Mouse (Mus musculus): ENCODE measurements around the gene Naa25. TPM values are rescaled to one million over a fixed set of nuclear protein-coding genes. Genes with fewer than 3 reads are reported as not detected.

Gene Naa25
- total and polyA plus RNA-seq, 3 experiments: 7.2 to 44.1 (median 43.3) TPM

- peak; percentile 95 for DNase-seq (ENCODE audit: low spot score)
- peak within 1 kb of the TSS; percentile 100 for H3K4me3 ChIP-seq (ENCODE audit: low read depth, low read length)
- H3K27me3 ChIP-seq (ENCODE audit: insufficient read depth, low read length): no peaks in the 10 kb centered on the region
- no peak for TF ChIP-seq GATA1 (IDR thresholded peaks at IDR 0.05; ENCODE audit: borderline replicate concordance, low read length)
- no peak for TF ChIP-seq POLR2AphosphoS5 (IDR thresholded peaks at IDR 0.05; ENCODE audit: insufficient replicate concordance, low read depth, low read length)
- TF ChIP-seq CTCF (IDR thresholded peaks at IDR 0.05; ENCODE audit: low read depth, low read length): no peak
- H3K4me1 ChIP-seq (ENCODE audit: insufficient read depth, low read depth, low read length): peaks cover 77% of the 10 kb centered on the region
- peaks cover 60% of the 10 kb centered on the region for H3K36me3 ChIP-seq (replicated peaks)
- H3K9me3 ChIP-seq (replicated peaks): no peaks in the 10 kb centered on the region
- ATAC-seq (ENCODE audit: extremely low read depth, insufficient number of reproducible peaks, low FRiP score, poor library complexity, severe bottlenecking): peak; percentile 62
Measured at GRCm38 (mm10) chr5:121452026-121452869, 54.5 kb downstream of the Naa25 start, which contains the start of gene Erp29. TSS of gene Erp29 (minus strand) at chr5:121452506.

GRCm38 (mm10) chr5:121452906-121453305 lies 55.2 kb downstream of the Naa25 start:
- no peak for ATAC-seq (ENCODE audit: extremely low read depth, insufficient number of reproducible peaks, low FRiP score, poor library complexity, severe bottlenecking)
- TF ChIP-seq CTCF (IDR thresholded peaks at IDR 0.05; ENCODE audit: low read depth, low read length) (no peak), GATA2 (IDR thresholded peaks at IDR 0.05; ENCODE audit: borderline replicate concordance, low read depth, low read length) (no peak), POLR2AphosphoS5 (IDR thresholded peaks at IDR 0.05; ENCODE audit: insufficient replicate concordance, low read depth, low read length) (no peak), GATA1 (IDR thresholded peaks at IDR 0.05; ENCODE audit: borderline replicate concordance, low read length) (no peak), TAL1 (conservative IDR thresholded peaks at IDR 0.05; ENCODE audit: low read depth, low read length) (no peak)
- H3K9me3 ChIP-seq (replicated peaks): no peaks in the 10 kb centered on the region
- peaks cover 73% of the 10 kb centered on the region for H3K4me1 ChIP-seq (ENCODE audit: insufficient read depth, low read depth, low read length)
- H3K27me3 ChIP-seq (ENCODE audit: insufficient read depth, low read length): no peaks in the 10 kb centered on the region
- H3K36me3 ChIP-seq (replicated peaks): peaks cover 53% of the 10 kb centered on the region
- no peak for DNase-seq (ENCODE audit: low spot score)
- peak overlapping the region; percentile 100 for H3K4me3 ChIP-seq (ENCODE audit: low read depth, low read length)

DNA sequence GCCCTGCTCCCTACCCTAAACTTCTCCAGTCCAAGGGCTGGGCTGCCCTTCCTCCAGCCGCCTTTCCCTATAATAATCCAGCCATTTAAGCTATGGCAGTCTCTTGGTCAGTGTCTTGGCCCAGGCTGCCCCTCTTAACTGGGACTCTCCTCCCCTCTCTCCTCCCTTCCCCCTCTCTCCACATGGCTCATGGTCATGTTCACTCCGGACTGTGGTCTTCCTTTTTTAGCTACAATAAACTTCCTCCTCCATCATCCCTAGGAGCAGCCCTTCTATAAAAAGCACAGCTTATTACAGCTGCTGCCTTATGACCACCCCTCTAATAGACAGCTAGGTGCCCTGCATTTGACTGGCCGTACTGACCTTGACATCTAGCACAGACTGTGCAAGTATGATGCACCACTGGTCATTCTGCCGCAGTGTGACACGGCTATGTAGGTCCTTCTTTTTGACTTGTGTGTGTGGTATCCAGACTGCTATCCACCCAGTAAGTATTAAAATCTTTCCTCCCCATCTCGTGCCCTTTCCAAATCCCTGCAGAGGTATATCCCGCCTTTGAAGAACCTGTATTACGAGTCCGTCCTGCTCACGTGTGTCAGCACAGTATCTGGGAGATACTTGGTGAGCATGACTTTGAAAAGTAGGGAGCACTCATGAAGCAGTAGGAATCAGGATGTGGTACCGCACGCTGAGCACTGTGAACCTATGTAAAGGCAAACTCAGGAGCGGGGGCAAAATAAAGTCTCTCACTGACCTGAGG lies 56.2 kb downstream of the Naa25 start:
- Histone ChIP-seq H3K4me1 (ENCODE audit: insufficient read depth, low read depth, low read length) (peaks cover 65% of the 10 kb centered on the region), H3K36me3 (replicated peaks) (peaks cover 43% of the 10 kb centered on the region), H3K9me3 (replicated peaks) (no peaks in the 10 kb centered on the region), H3K4me3 (ENCODE audit: low read depth, low read length) (no peak overlapping the region; the same call in 1 of the 2 replicates), H3K27me3 (ENCODE audit: insufficient read depth, low read length) (no peaks in the 10 kb centered on the region)
- TF ChIP-seq GATA2 (IDR thresholded peaks at IDR 0.05; ENCODE audit: borderline replicate concordance, low read depth, low read length): no peak
- TF ChIP-seq POLR2AphosphoS5 (IDR thresholded peaks at IDR 0.05; ENCODE audit: insufficient replicate concordance, low read depth, low read length): no peak
- TF ChIP-seq GATA1 (IDR thresholded peaks at IDR 0.05; ENCODE audit: borderline replicate concordance, low read length): no peak
- TF ChIP-seq TAL1 (conservative IDR thresholded peaks at IDR 0.05; ENCODE audit: low read depth, low read length): no peak
- no peak for TF ChIP-seq CTCF (IDR thresholded peaks at IDR 0.05; ENCODE audit: low read depth, low read length)
- DNase-seq (ENCODE audit: low spot score) (no peak), ATAC-seq (ENCODE audit: extremely low read depth, insufficient number of reproducible peaks, low FRiP score, poor library complexity, severe bottlenecking) (no peak)

GRCm38 (mm10) chr5:121454503-121454782 lies 56.7 kb downstream of the Naa25 start:
- DNase-seq (ENCODE audit: low spot score) (no peak), ATAC-seq (ENCODE audit: extremely low read depth, insufficient number of reproducible peaks, low FRiP score, poor library complexity, severe bottlenecking) (no peak)
- Histone ChIP-seq H3K4me3 (ENCODE audit: low read depth, low read length) (no peak overlapping the region), H3K36me3 (replicated peaks) (peaks cover 38% of the 10 kb centered on the region), H3K4me1 (ENCODE audit: insufficient read depth, low read depth, low read length) (peaks cover 60% of the 10 kb centered on the region), H3K9me3 (replicated peaks) (no peaks in the 10 kb centered on the region), H3K27me3 (ENCODE audit: insufficient read depth, low read length) (no peaks in the 10 kb centered on the region)
- TF ChIP-seq POLR2AphosphoS5 (IDR thresholded peaks at IDR 0.05; ENCODE audit: insufficient replicate concordance, low read depth, low read length) (no peak), GATA1 (IDR thresholded peaks at IDR 0.05; ENCODE audit: borderline replicate concordance, low read length) (no peak)

- no peak for TF ChIP-seq POLR2AphosphoS5 (IDR thresholded peaks at IDR 0.05; ENCODE audit: insufficient replicate concordance, low read depth, low read length)
- TF ChIP-seq GATA1 (IDR thresholded peaks at IDR 0.05; ENCODE audit: borderline replicate concordance, low read length): no peak
- no peak for TF ChIP-seq CTCF (IDR thresholded peaks at IDR 0.05; ENCODE audit: low read depth, low read length)
- TF ChIP-seq GATA2 (IDR thresholded peaks at IDR 0.05; ENCODE audit: borderline replicate concordance, low read depth, low read length): no peak
- no peak for TF ChIP-seq TAL1 (conservative IDR thresholded peaks at IDR 0.05; ENCODE audit: low read depth, low read length)
- no peak overlapping the region; the same call in 1 of the 2 replicates for H3K4me3 ChIP-seq (ENCODE audit: low read depth, low read length)
- peaks cover 50% of the 10 kb centered on the region for H3K4me1 ChIP-seq (ENCODE audit: insufficient read depth, low read depth, low read length)
- ATAC-seq (ENCODE audit: extremely low read depth, insufficient number of reproducible peaks, low FRiP score, poor library complexity, severe bottlenecking) (no peak), DNase-seq (ENCODE audit: low spot score) (no peak)
- H3K9me3 ChIP-seq (replicated peaks): peaks cover 8% of the 10 kb centered on the region
- H3K27me3 ChIP-seq (ENCODE audit: insufficient read depth, low read length): no peaks in the 10 kb centered on the region; the same call in 1 of the 2 replicates
- H3K36me3 ChIP-seq (replicated peaks): peaks cover 28% of the 10 kb centered on the region
Measured at GRCm38 (mm10) chr5:121455510-121456265, 58.0 kb downstream of the Naa25 start.
